Comparison of ENCODE assay signal across 23 mouse cellular contexts in the genomic region with DNA sequence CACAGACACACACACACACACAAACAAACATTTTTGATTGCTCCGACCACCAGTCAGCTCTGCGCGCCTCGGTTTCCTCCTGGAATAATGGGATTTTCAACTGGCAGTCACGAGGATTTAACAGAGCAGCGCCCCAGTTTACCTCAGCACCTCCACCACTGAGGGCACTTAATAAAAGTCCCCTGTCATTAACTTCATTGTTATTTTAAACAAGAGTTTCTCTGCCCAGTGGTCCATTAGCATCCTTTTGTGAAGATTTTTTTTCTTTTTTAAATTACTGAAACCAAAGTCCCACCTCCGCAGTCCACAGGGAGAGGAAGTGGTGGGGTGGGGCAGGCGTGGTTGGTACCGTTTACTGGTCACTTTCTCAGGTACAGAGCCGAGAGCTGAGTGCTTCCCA. TPM values are rescaled to one million over a fixed set of nuclear protein-coding genes. Genes with fewer than 3 reads are reported as not detected.
DNase-seq lines count a peak whose midpoint lies in the region; ATAC-seq and TF ChIP-seq lines count a peak whose summit lies in the region.
"Had no signal": no experiment of that assay in that cellular context is flagged by ENCODE, and none has a peak within 500 bp of the region (broad histone marks: within the 10 kb centered on the region; RNA-seq: fewer than 3 reads in every experiment).

No protein-coding gene starts in this region.

- no peak overlapping the region for H3K9ac ChIP-seq in MEL (ENCODE audit: control insufficient read depth, low read depth, low read length, poor library complexity, severe bottlenecking)
- no peak overlapping the region for H3K9ac ChIP-seq in liver, embryonic 14.5 days (replicated peaks)
- H3K9ac ChIP-seq in midbrain, embryonic 16.5 days (ENCODE audit: low read depth, low read length), result no peak overlapping the region
- H3K9ac ChIP-seq in intestine, embryonic 15.5 days, result no peak overlapping the region
- H3K9ac ChIP-seq: forebrain, embryonic 13.5 days; heart, embryonic 15.5 days; hindbrain, embryonic 12.5 days; kidney, embryonic 15.5 days; limb, embryonic 12.5 days; midbrain, embryonic 15.5 days; neural tube, embryonic 13.5 days had no signal

- H3K4me3 ChIP-seq in megakaryocyte, embryonic 14.5 days (replicated peaks), result peak overlapping the region; percentile 70
- H3K4me3 ChIP-seq in MEL (ENCODE audit: control insufficient read depth in 1 of 2, insufficient read depth in 1 of 2, low read depth in 2 of 2, low read length in 2 of 2), result no peak overlapping the region
- H3K4me3 ChIP-seq in liver, embryonic 14.5 days (ENCODE audit: insufficient read depth in 1 of 2, low read depth in 2 of 2, low read length in 2 of 2), result no peak overlapping the region
- H3K4me3 ChIP-seq in midbrain, embryonic 16.5 days (ENCODE audit: low read depth, low read length), result no peak overlapping the region
- no peak overlapping the region for H3K4me3 ChIP-seq in intestine, embryonic 15.5 days (replicated peaks)
- H3K4me3 ChIP-seq: forebrain, embryonic 13.5 days; heart, embryonic 10.5 days; heart, embryonic 15.5 days; hindbrain, embryonic 12.5 days; kidney, embryonic 15.5 days; limb, embryonic 12.5 days; midbrain, embryonic 15.5 days; neural tube, embryonic 13.5 days had no signal

- WGBS in liver, embryonic 14.5 days (ENCODE audit: insufficient replicate concordance), result 53% methylated on average over 10 of the region's 10 CpGs
- WGBS in midbrain, embryonic 16.5 days, result 25% methylated on average over 10 of the region's 10 CpGs
- WGBS in intestine, embryonic 15.5 days, result 55% methylated on average over 10 of the region's 10 CpGs

- TF ChIP-seq EP300 in MEL (IDR thresholded peaks at IDR 0.05; ENCODE audit: low read depth in 1 of 2, low read length in 2 of 2), result no peak
- TF ChIP-seq EP300 in liver, embryonic 14.5 days (IDR thresholded peaks at IDR 0.05; ENCODE audit: low read depth), result no peak

- H3K36me3 ChIP-seq in megakaryocyte, embryonic 14.5 days (replicated peaks; ENCODE audit: low read length), result peaks cover 44% of the 10 kb centered on the region
- H3K36me3 ChIP-seq in MEL (ENCODE audit: control insufficient read depth in 1 of 2, insufficient read depth in 2 of 2, low read length in 2 of 2), result peaks cover 6 to 46% of the 10 kb centered on the region in 2 experiments
- H3K36me3 ChIP-seq in liver, embryonic 14.5 days (replicated peaks; ENCODE audit: control insufficient read depth, insufficient read depth, low read depth), result no peaks in the 10 kb centered on the region
- no peaks in the 10 kb centered on the region for H3K36me3 ChIP-seq in midbrain, embryonic 16.5 days (ENCODE audit: control insufficient read depth, insufficient read depth, low read length)
- H3K36me3 ChIP-seq in intestine, embryonic 15.5 days, result no peaks in the 10 kb centered on the region
- H3K36me3 ChIP-seq: heart, embryonic 15.5 days; hindbrain, embryonic 12.5 days; limb, embryonic 12.5 days; midbrain, embryonic 15.5 days; neural tube, embryonic 13.5 days had no signal

- no peaks in the 10 kb centered on the region for H3K27me3 ChIP-seq in megakaryocyte, embryonic 14.5 days (replicated peaks)
- H3K27me3 ChIP-seq in MEL (ENCODE audit: control insufficient read depth in 1 of 2, insufficient read depth in 2 of 2, low read length in 2 of 2), result no peaks in the 10 kb centered on the region
- H3K27me3 ChIP-seq in liver, embryonic 14.5 days (ENCODE audit: control insufficient read depth, insufficient read depth, low read length), result no peaks in the 10 kb centered on the region
- no peaks in the 10 kb centered on the region for H3K27me3 ChIP-seq in midbrain, embryonic 16.5 days (ENCODE audit: control insufficient read depth, insufficient read depth, low read depth, low read length)
- H3K27me3 ChIP-seq in intestine, embryonic 15.5 days (replicated peaks), result no peaks in the 10 kb centered on the region
- H3K27me3 ChIP-seq: forebrain, embryonic 13.5 days; heart, embryonic 15.5 days; hindbrain, embryonic 12.5 days; kidney, embryonic 15.5 days; limb, embryonic 12.5 days; midbrain, embryonic 15.5 days had no signal

- peak overlapping the region; percentile 14; the same call in 1 of the 2 replicates for H3K27ac ChIP-seq in MEL (ENCODE audit: control insufficient read depth, low read depth, low read length)
- H3K27ac ChIP-seq in liver, embryonic 14.5 days, result no peak overlapping the region
- H3K27ac ChIP-seq in midbrain, embryonic 16.5 days (ENCODE audit: low read length), result no peak overlapping the region
- no peak overlapping the region for H3K27ac ChIP-seq in intestine, embryonic 15.5 days
- H3K27ac ChIP-seq: forebrain, embryonic 13.5 days; heart, embryonic 10.5 days; heart, embryonic 15.5 days; hindbrain, embryonic 12.5 days; kidney, embryonic 15.5 days; limb, embryonic 12.5 days; midbrain, embryonic 15.5 days; neural tube, embryonic 13.5 days had no signal

- ATAC-seq in megakaryocyte, adult 5-6 weeks (ENCODE audit: poor library complexity, severe bottlenecking), result no peak
- ATAC-seq in liver, embryonic 14.5 days (ENCODE audit: insufficient read depth), result no peak
- ATAC-seq in midbrain, embryonic 16.5 days, result no peak
- no peak for ATAC-seq in intestine, embryonic 15.5 days
- ATAC-seq: forebrain, embryonic 13.5 days; intestine, postnatal 0 days; midbrain, embryonic 15.5 days had no signal

- peaks cover 75% of the 10 kb centered on the region for H3K4me1 ChIP-seq in megakaryocyte, embryonic 14.5 days
- H3K4me1 ChIP-seq in MEL (ENCODE audit: control insufficient read depth in 1 of 2, insufficient read depth in 2 of 2, low read length in 2 of 2), result peaks cover 28 to 40% of the 10 kb centered on the region in 2 experiments
- peaks cover 30 to 47% of the 10 kb centered on the region in 2 experiments for H3K4me1 ChIP-seq in liver, embryonic 14.5 days (replicated peaks; ENCODE audit: control insufficient read depth in 2 of 2, insufficient read depth in 2 of 2, low read length in 1 of 2)
- no peaks in the 10 kb centered on the region; the same call in 1 of the 2 replicates for H3K4me1 ChIP-seq in midbrain, embryonic 16.5 days (ENCODE audit: control insufficient read depth, insufficient read depth, low read length)
- peaks cover 14% of the 10 kb centered on the region for H3K4me1 ChIP-seq in intestine, embryonic 15.5 days (replicated peaks)

- no peak for TF ChIP-seq RAD21 in MEL (IDR thresholded peaks at IDR 0.05; ENCODE audit: low read depth, low read length)

- TF ChIP-seq POLR2A in MEL (IDR thresholded peaks at IDR 0.05; ENCODE audit: control insufficient read depth in 1 of 2, insufficient read depth in 1 of 2, low read depth in 1 of 2, low read length in 2 of 2, poor library complexity in 1 of 2), result no peak

- peak overlapping the region; percentile 38; the same call in 1 of the 2 replicates for H3K4me2 ChIP-seq in liver, embryonic 14.5 days (ENCODE audit: low read depth)
- H3K4me2 ChIP-seq in midbrain, embryonic 16.5 days (ENCODE audit: low read length), result no peak overlapping the region
- no peak overlapping the region for H3K4me2 ChIP-seq in intestine, embryonic 15.5 days (replicated peaks)
- H3K4me2 ChIP-seq: forebrain, embryonic 13.5 days; heart, embryonic 15.5 days; hindbrain, embryonic 12.5 days; kidney, embryonic 15.5 days; limb, embryonic 12.5 days; midbrain, embryonic 15.5 days; neural tube, embryonic 13.5 days had no signal

- peaks cover 67% of the 10 kb centered on the region for H3K79me2 ChIP-seq in MEL (ENCODE audit: control insufficient read depth, insufficient read depth, low read length, poor library complexity)

- no peak for TF ChIP-seq CTCF in MEL (IDR thresholded peaks at IDR 0.05 in 2 of 3, conservative IDR thresholded peaks at IDR 0.05 in 1 of 3; ENCODE audit: control insufficient read depth in 1 of 3, insufficient read depth in 1 of 3, low read depth in 2 of 3, low read length in 3 of 3, poor library complexity in 1 of 3, severe bottlenecking in 1 of 3)
- TF ChIP-seq CTCF in liver, embryonic 14.5 days (IDR thresholded peaks at IDR 0.05; ENCODE audit: low read depth), result no peak

- no peaks in the 10 kb centered on the region for H3K9me3 ChIP-seq in megakaryocyte, embryonic 14.5 days
- no peaks in the 10 kb centered on the region for H3K9me3 ChIP-seq in MEL (replicated peaks; ENCODE audit: insufficient read depth, low read length)
- H3K9me3 ChIP-seq in liver, embryonic 14.5 days (ENCODE audit: control insufficient read depth, low read length), result no peaks in the 10 kb centered on the region
- H3K9me3 ChIP-seq in midbrain, embryonic 16.5 days (replicated peaks; ENCODE audit: control insufficient read depth, low read length, poor library complexity, severe bottlenecking), result no peaks in the 10 kb centered on the region
- no peaks in the 10 kb centered on the region for H3K9me3 ChIP-seq in intestine, embryonic 15.5 days
- H3K9me3 ChIP-seq: forebrain, embryonic 13.5 days; heart, embryonic 10.5 days; heart, embryonic 15.5 days; hindbrain, embryonic 12.5 days; kidney, embryonic 15.5 days; limb, embryonic 12.5 days; midbrain, embryonic 15.5 days; neural tube, embryonic 13.5 days had no signal

- no peak for DNase-seq in MEL (ENCODE audit: low read depth, low spot score)
- DNase-seq in liver, embryonic 14.5 days (ENCODE audit: low read depth in 3 of 3, low spot score in 3 of 3), result no peak
- no peak for DNase-seq in urinary bladder, adult 18-20 months (ENCODE audit: low spot score in 2 of 2)
- DNase-seq: adrenal gland, adult 8-10 months; cerebellum, adult 8-10 months; cerebellum, postnatal 25 days; gastrocnemius, postnatal 14 days; lung, postnatal 36 days; right cerebral cortex, postnatal 4 days; thymus, postnatal 4 days had no signal

RNA-seq across cellular contexts. Expression of gene Sesn2, which starts 4.5 kb away (rescaled TPM):
- polyA plus RNA-seq in megakaryocyte, embryonic 14.5 days (2012; ENCODE audit: insufficient read depth, low replicate concordance), result 23.7 and 27.2 TPM in 2 replicates
- 7.4 TPM in 2 replicates for total RNA-seq in megakaryocyte, adult 5-6 weeks (2015)
- total RNA-seq in megakaryocyte, adult 5-6 weeks (2017), result 5.2 and 5.6 TPM in 2 replicates
- total RNA-seq in MEL (2012; rRNA removed), result 9.6 and 38.3 TPM in 2 replicates
- 10 to 100 TPM in 1 of 2 experiments, not detected in 1; 27.5 TPM for polyA plus RNA-seq in MEL (2012; ENCODE audit: insufficient read depth in 1 of 2, insufficient read length in 2 of 2, low read depth in 1 of 2, low replicate concordance in 2 of 2, missing spikeins in 1 of 2)
- polyA plus RNA-seq in liver, embryonic 14.5 days (2012; rRNA removed), result 3.4 TPM in 2 replicates
- 3.3 and 4.1 TPM in 2 replicates for polyA plus RNA-seq in liver, embryonic 14.5 days (2014; fragmentation: Nextera tagmentation; extraction: Ambion mirVana)
- polyA plus RNA-seq in midbrain, embryonic 16.5 days (2015; fragmentation: Nextera tagmentation; extraction: Ambion mirVana), result 9.2 and 10.0 TPM in 2 replicates
- polyA plus RNA-seq in intestine, embryonic 15.5 days (2015; fragmentation: Nextera tagmentation; extraction: Ambion mirVana), result 10.8 and 11.2 TPM in 2 replicates

RNA-seq across cellular contexts. Expression of gene Atpif1, which starts 27.7 kb away (rescaled TPM):
- 55.6 and 352 TPM in 2 replicates for polyA plus RNA-seq in megakaryocyte, embryonic 14.5 days (2012; ENCODE audit: insufficient read depth, low replicate concordance)
- total RNA-seq in megakaryocyte, adult 5-6 weeks (2015), result 240 and 279 TPM in 2 replicates
- 502 and 628 TPM in 2 replicates for total RNA-seq in megakaryocyte, adult 5-6 weeks (2017)
- total RNA-seq in MEL (2012; rRNA removed), result 492 and 730 TPM in 2 replicates
- polyA plus RNA-seq in MEL (2012; ENCODE audit: insufficient read depth in 1 of 2, insufficient read length in 2 of 2, low read depth in 1 of 2, low replicate concordance in 2 of 2, missing spikeins in 1 of 2), result 100 to 1,000 TPM in 1 of 2 experiments, not detected in 1; 566 TPM
- polyA plus RNA-seq in liver, embryonic 14.5 days (2012; rRNA removed), result 544 and 902 TPM in 2 replicates
- 1,811 and 1,820 TPM in 2 replicates for polyA plus RNA-seq in liver, embryonic 14.5 days (2014; fragmentation: Nextera tagmentation; extraction: Ambion mirVana)
- polyA plus RNA-seq in midbrain, embryonic 16.5 days (2015; fragmentation: Nextera tagmentation; extraction: Ambion mirVana), result 1,190 and 1,253 TPM in 2 replicates
- 1,295 and 1,316 TPM in 2 replicates for polyA plus RNA-seq in intestine, embryonic 15.5 days (2015; fragmentation: Nextera tagmentation; extraction: Ambion mirVana)

RNA-seq across cellular contexts. Expression of gene Dnajc8, which starts 29.6 kb away (rescaled TPM):
- polyA plus RNA-seq in megakaryocyte, embryonic 14.5 days (2012; ENCODE audit: insufficient read depth, low replicate concordance), result 96.7 and 198 TPM in 2 replicates
- 113 and 122 TPM in 2 replicates for total RNA-seq in megakaryocyte, adult 5-6 weeks (2015)
- total RNA-seq in megakaryocyte, adult 5-6 weeks (2017), result 368 and 380 TPM in 2 replicates
- total RNA-seq in MEL (2012; rRNA removed), result 110 and 115 TPM in 2 replicates
- 100 to 1,000 TPM in 1 of 2 experiments, not detected in 1; 246 TPM for polyA plus RNA-seq in MEL (2012; ENCODE audit: insufficient read depth in 1 of 2, insufficient read length in 2 of 2, low read depth in 1 of 2, low replicate concordance in 2 of 2, missing spikeins in 1 of 2)
- polyA plus RNA-seq in liver, embryonic 14.5 days (2012; rRNA removed), result 47.6 and 84.2 TPM in 2 replicates
- polyA plus RNA-seq in liver, embryonic 14.5 days (2014; fragmentation: Nextera tagmentation; extraction: Ambion mirVana), result 109 and 111 TPM in 2 replicates
- polyA plus RNA-seq in midbrain, embryonic 16.5 days (2015; fragmentation: Nextera tagmentation; extraction: Ambion mirVana), result 138 and 153 TPM in 2 replicates
- polyA plus RNA-seq in intestine, embryonic 15.5 days (2015; fragmentation: Nextera tagmentation; extraction: Ambion mirVana), result 138 and 154 TPM in 2 replicates

RNA-seq across cellular contexts. Expression of gene Med18, which starts 42.1 kb away (rescaled TPM):
- 2.3 and 2.7 TPM in 2 replicates for polyA plus RNA-seq in megakaryocyte, embryonic 14.5 days (2012; ENCODE audit: insufficient read depth, low replicate concordance)
- 9.0 and 11.4 TPM in 2 replicates for total RNA-seq in megakaryocyte, adult 5-6 weeks (2015)
- total RNA-seq in megakaryocyte, adult 5-6 weeks (2017), result 7.7 and 12.5 TPM in 2 replicates
- total RNA-seq in MEL (2012; rRNA removed), result 26.8 and 32.9 TPM in 2 replicates
- 10 to 100 TPM in 1 of 2 experiments, not detected in 1; 13.4 TPM for polyA plus RNA-seq in MEL (2012; ENCODE audit: insufficient read depth in 1 of 2, insufficient read length in 2 of 2, low read depth in 1 of 2, low replicate concordance in 2 of 2, missing spikeins in 1 of 2)
- polyA plus RNA-seq in liver, embryonic 14.5 days (2012; rRNA removed), result 4.0 and 4.3 TPM in 2 replicates
- polyA plus RNA-seq in liver, embryonic 14.5 days (2014; fragmentation: Nextera tagmentation; extraction: Ambion mirVana), result 3.4 and 3.9 TPM in 2 replicates
- polyA plus RNA-seq in midbrain, embryonic 16.5 days (2015; fragmentation: Nextera tagmentation; extraction: Ambion mirVana), result 16.9 and 17.9 TPM in 2 replicates
- polyA plus RNA-seq in intestine, embryonic 15.5 days (2015; fragmentation: Nextera tagmentation; extraction: Ambion mirVana), result 18.9 and 21.3 TPM in 2 replicates

RNA-seq across cellular contexts. Expression of gene Ptafr, which starts 58.1 kb away (rescaled TPM):
- polyA plus RNA-seq in megakaryocyte, embryonic 14.5 days (2012; ENCODE audit: insufficient read depth, low replicate concordance), result 3.1 TPM in 1 of 2 replicates, not detected in the other
- 19.6 and 20.6 TPM in 2 replicates for total RNA-seq in megakaryocyte, adult 5-6 weeks (2015)
- total RNA-seq in megakaryocyte, adult 5-6 weeks (2017), result 38.9 and 40.8 TPM in 2 replicates
- total RNA-seq in MEL (2012; rRNA removed), result not detected in 2 replicates
- polyA plus RNA-seq in MEL (2012; ENCODE audit: insufficient read depth in 1 of 2, insufficient read length in 2 of 2, low read depth in 1 of 2, low replicate concordance in 2 of 2, missing spikeins in 1 of 2), result under 1 TPM in 1 of 2 experiments, not detected in 1; 0.06 TPM
- 0.52 and 0.61 TPM in 2 replicates for polyA plus RNA-seq in liver, embryonic 14.5 days (2012; rRNA removed)
- 0.18 and 0.25 TPM in 2 replicates for polyA plus RNA-seq in liver, embryonic 14.5 days (2014; fragmentation: Nextera tagmentation; extraction: Ambion mirVana)
- 0.36 and 0.54 TPM in 2 replicates for polyA plus RNA-seq in midbrain, embryonic 16.5 days (2015; fragmentation: Nextera tagmentation; extraction: Ambion mirVana)
- polyA plus RNA-seq in intestine, embryonic 15.5 days (2015; fragmentation: Nextera tagmentation; extraction: Ambion mirVana), result 1.1 TPM in 2 replicates
